Mouse (Mus musculus): ENCODE measurements around the gene Dapp1. TPM values are rescaled to one million over a fixed set of nuclear protein-coding genes. Genes with fewer than 3 reads are reported as not detected.
"Not testable (repeated sequence)": the region's sequence is repeated elsewhere in the genome, so short reads cannot be mapped to it uniquely, and the experiment has no call there.

The Dapp1 gene
- polyA plus RNA-seq, 1 experiment from 2014 or later: 22.8 TPM

GRCm38 (mm10) chr3:137968105-137968819 is 13.1 kb downstream of the Dapp1 start:
- WGBS: 44% methylated on average over 14 of the region's 14 CpGs
- Histone ChIP-seq H3K4me1 (ENCODE audit: control insufficient read depth, insufficient read depth, low read length) (peaks cover 39% of the 10 kb centered on the region), H3K27ac (ENCODE audit: low read length) (peak overlapping the region; percentile 87)

GRCm38 (mm10) chr3:137964014-137964413 is 17.3 kb downstream of the Dapp1 start:
- H3K27ac ChIP-seq (ENCODE audit: low read length); H3K4me3 ChIP-seq (ENCODE audit: low read length); H3K9ac ChIP-seq (ENCODE audit: low read length); H3K27me3 ChIP-seq (ENCODE audit: control insufficient read depth, insufficient read depth, low read length); H3K9me3 ChIP-seq (replicated peaks; ENCODE audit: control insufficient read depth, low read length); H3K4me2 ChIP-seq (ENCODE audit: low read depth, low read length); ATAC-seq (replicated peaks; ENCODE audit: extremely low read depth, insufficient read depth, low FRiP score); H3K36me3 ChIP-seq (ENCODE audit: control insufficient read depth, insufficient read depth): not testable (repeated sequence)
- WGBS: 81% methylated on average over 1 of the region's 1 CpGs
- peaks cover 30% of the 10 kb centered on the region for H3K4me1 ChIP-seq (ENCODE audit: control insufficient read depth, insufficient read depth, low read length)

More at GRCm38 (mm10) chr3:137968105-137968819, 13.1 kb downstream of the Dapp1 start:
- Histone ChIP-seq H3K9me3 (replicated peaks; ENCODE audit: control insufficient read depth, low read length) (no peaks in the 10 kb centered on the region), H3K4me2 (ENCODE audit: low read depth, low read length) (peak overlapping the region; percentile 48), H3K27me3 (ENCODE audit: control insufficient read depth, insufficient read depth, low read length) (no peaks in the 10 kb centered on the region), H3K9ac (ENCODE audit: low read length) (peak overlapping the region; percentile 31; the same call in 1 of the 2 replicates), H3K36me3 (ENCODE audit: control insufficient read depth, insufficient read depth) (peaks cover 5% of the 10 kb centered on the region; the same call in 1 of the 2 replicates), H3K4me3 (ENCODE audit: low read length) (no peak overlapping the region)
- ATAC-seq (replicated peaks; ENCODE audit: extremely low read depth, insufficient read depth, low FRiP score): 0 out of 2 replicates have a peak, but pooled peaks have one; percentile 42

- Histone ChIP-seq H3K4me1 (ENCODE audit: control insufficient read depth, insufficient read depth, low read length) (peaks cover 27% of the 10 kb centered on the region), H3K9me3 (replicated peaks; ENCODE audit: control insufficient read depth, low read length) (no peaks in the 10 kb centered on the region), H3K36me3 (ENCODE audit: control insufficient read depth, insufficient read depth) (peaks cover 5% of the 10 kb centered on the region; the same call in 1 of the 2 replicates), H3K4me3 (ENCODE audit: low read length) (no peak overlapping the region), H3K4me2 (ENCODE audit: low read depth, low read length) (no peak overlapping the region), H3K27me3 (ENCODE audit: control insufficient read depth, insufficient read depth, low read length) (no peaks in the 10 kb centered on the region), H3K27ac (ENCODE audit: low read length) (peak overlapping the region; percentile 60), H3K9ac (ENCODE audit: low read length) (peak overlapping the region; percentile 30; the same call in 1 of the 2 replicates)
- ATAC-seq (replicated peaks; ENCODE audit: extremely low read depth, insufficient read depth, low FRiP score): no peak
- 64% methylated on average over 8 of the region's 8 CpGs for WGBS
Measured at GRCm38 (mm10) chr3:137963508-137963907, 17.8 kb downstream of the Dapp1 start.

- Histone ChIP-seq H3K4me1 (ENCODE audit: control insufficient read depth, insufficient read depth, low read length) (peaks cover 23% of the 10 kb centered on the region), H3K27me3 (ENCODE audit: control insufficient read depth, insufficient read depth, low read length) (no peaks in the 10 kb centered on the region), H3K27ac (ENCODE audit: low read length) (peak overlapping the region; percentile 65), H3K36me3 (ENCODE audit: control insufficient read depth, insufficient read depth) (peaks cover 5% of the 10 kb centered on the region; the same call in 1 of the 2 replicates), H3K9ac (ENCODE audit: low read length) (no peak overlapping the region), H3K4me2 (ENCODE audit: low read depth, low read length) (no peak overlapping the region), H3K4me3 (ENCODE audit: low read length) (no peak overlapping the region), H3K9me3 (replicated peaks; ENCODE audit: control insufficient read depth, low read length) (no peaks in the 10 kb centered on the region)
- ATAC-seq (replicated peaks; ENCODE audit: extremely low read depth, insufficient read depth, low FRiP score): no peak; the same call in 1 of the 2 replicates
- 35% methylated on average over 8 of the region's 8 CpGs for WGBS
Measured at GRCm38 (mm10) chr3:137961736-137962385, 19.5 kb downstream of the Dapp1 start.

- no peaks in the 10 kb centered on the region for H3K36me3 ChIP-seq (ENCODE audit: control insufficient read depth, insufficient read depth)
- H3K4me2 ChIP-seq (ENCODE audit: low read depth, low read length): no peak overlapping the region
- no peak overlapping the region for H3K9ac ChIP-seq (ENCODE audit: low read length)
- no peaks in the 10 kb centered on the region for H3K9me3 ChIP-seq (replicated peaks; ENCODE audit: control insufficient read depth, low read length)
- no peaks in the 10 kb centered on the region for H3K27me3 ChIP-seq (ENCODE audit: control insufficient read depth, insufficient read depth, low read length)
- H3K4me1 ChIP-seq (ENCODE audit: control insufficient read depth, insufficient read depth, low read length): peaks cover 33% of the 10 kb centered on the region
- no peak overlapping the region for H3K4me3 ChIP-seq (ENCODE audit: low read length)
- no peak overlapping the region for H3K27ac ChIP-seq (ENCODE audit: low read length)
- no peak for ATAC-seq (replicated peaks; ENCODE audit: extremely low read depth, insufficient read depth, low FRiP score)
- WGBS: 74% methylated on average over 4 of the region's 4 CpGs
Measured at GRCm38 (mm10) chr3:137959456-137959855, 21.9 kb downstream of the Dapp1 start.

- no peak overlapping the region for H3K4me2 ChIP-seq (ENCODE audit: low read depth, low read length)
- no peak overlapping the region; the same call in 1 of the 2 replicates for H3K27ac ChIP-seq (ENCODE audit: low read length)
Measured at GRCm38 (mm10) chr3:137958352-137958751, 23.0 kb downstream of the Dapp1 start.

GRCm38 (mm10) chr3:137957864-137958263 is 23.5 kb downstream of the Dapp1 start:
- Histone ChIP-seq H3K9ac (ENCODE audit: low read length) (no peak overlapping the region), H3K9me3 (replicated peaks; ENCODE audit: control insufficient read depth, low read length) (no peaks in the 10 kb centered on the region), H3K36me3 (ENCODE audit: control insufficient read depth, insufficient read depth) (no peaks in the 10 kb centered on the region), H3K4me3 (ENCODE audit: low read length) (no peak overlapping the region), H3K4me2 (ENCODE audit: low read depth, low read length) (no peak overlapping the region), H3K27me3 (ENCODE audit: control insufficient read depth, insufficient read depth, low read length) (no peaks in the 10 kb centered on the region), H3K4me1 (ENCODE audit: control insufficient read depth, insufficient read depth, low read length) (peaks cover 35% of the 10 kb centered on the region), H3K27ac (ENCODE audit: low read length) (peak overlapping the region; percentile 5)
- no peak; the same call in 1 of the 2 replicates for ATAC-seq (replicated peaks; ENCODE audit: extremely low read depth, insufficient read depth, low FRiP score)
- 49% methylated on average over 9 of the region's 9 CpGs for WGBS

More at GRCm38 (mm10) chr3:137958352-137958751, 23.0 kb downstream of the Dapp1 start:
- H3K36me3 ChIP-seq (ENCODE audit: control insufficient read depth, insufficient read depth): no peaks in the 10 kb centered on the region
- H3K9ac ChIP-seq (ENCODE audit: low read length): no peak overlapping the region
- 92% methylated on average over 4 of the region's 4 CpGs for WGBS
- H3K27me3 ChIP-seq (ENCODE audit: control insufficient read depth, insufficient read depth, low read length): no peaks in the 10 kb centered on the region
- no peak for ATAC-seq (replicated peaks; ENCODE audit: extremely low read depth, insufficient read depth, low FRiP score)
- H3K4me3 ChIP-seq (ENCODE audit: low read length): no peak overlapping the region
- peaks cover 33% of the 10 kb centered on the region for H3K4me1 ChIP-seq (ENCODE audit: control insufficient read depth, insufficient read depth, low read length)
- H3K9me3 ChIP-seq (replicated peaks; ENCODE audit: control insufficient read depth, low read length): no peaks in the 10 kb centered on the region

GRCm38 (mm10) chr3:137955560-137956081 is 25.7 kb downstream of the Dapp1 start:
- H3K4me3 ChIP-seq (ENCODE audit: low read length): peak overlapping the region; percentile 34
- no peaks in the 10 kb centered on the region for H3K27me3 ChIP-seq (ENCODE audit: control insufficient read depth, insufficient read depth, low read length)
- peak overlapping the region; percentile 58 for H3K4me2 ChIP-seq (ENCODE audit: low read depth, low read length)
- 19% methylated on average over 16 of the region's 16 CpGs for WGBS
- ATAC-seq (replicated peaks; ENCODE audit: extremely low read depth, insufficient read depth, low FRiP score): no peak; the same call in 1 of the 2 replicates
- H3K9me3 ChIP-seq (replicated peaks; ENCODE audit: control insufficient read depth, low read length): no peaks in the 10 kb centered on the region
- H3K27ac ChIP-seq (ENCODE audit: low read length): peak overlapping the region; percentile 36; the same call in 1 of the 2 replicates
- H3K36me3 ChIP-seq (ENCODE audit: control insufficient read depth, insufficient read depth): no peaks in the 10 kb centered on the region
- H3K4me1 ChIP-seq (ENCODE audit: control insufficient read depth, insufficient read depth, low read length): peaks cover 42% of the 10 kb centered on the region
- peak overlapping the region; percentile 43; the same call in 1 of the 2 replicates for H3K9ac ChIP-seq (ENCODE audit: low read length)

Measured in heart, embryonic 16.5 days (tissue).